Mouse (Mus musculus) megakaryocyte progenitor cell, adult 5-6 weeks (primary cell): ENCODE data around the gene Taar7f. TPM values are rescaled to one million over a fixed set of nuclear protein-coding genes. Genes with fewer than 3 reads are reported as not detected.
"Not testable (repeated sequence)": the region's sequence is repeated elsewhere in the genome, so short reads cannot be mapped to it uniquely, and the experiment has no call there.

Source experiments
- ATAC-seq: replicated peaks from 2 replicates; pipeline ENCODE4 v1.8.0; 2016; ENCODE audit warnings: mild to moderate bottlenecking, moderate TSS enrichment, inconsistent platforms; ENCODE audit not compliant: poor library complexity
- total RNA-seq, 2 experiments: library from RNA; stranded (forward) in 1 of 2; stranded (reverse) in 1 of 2; fragments of 157-497, 149-512 nt in 1 of 2; fragments of 200-1000 nt in 1 of 2; gene quantifications; 2 replicates each; pipeline versions ENCODE4 v1.2.3 to v1.2.4; 2015 to 2017

Taar7f gene
- total RNA-seq (2015) (not detected in 2 replicates), total RNA-seq (2017) (not detected in 2 replicates)

DNA sequence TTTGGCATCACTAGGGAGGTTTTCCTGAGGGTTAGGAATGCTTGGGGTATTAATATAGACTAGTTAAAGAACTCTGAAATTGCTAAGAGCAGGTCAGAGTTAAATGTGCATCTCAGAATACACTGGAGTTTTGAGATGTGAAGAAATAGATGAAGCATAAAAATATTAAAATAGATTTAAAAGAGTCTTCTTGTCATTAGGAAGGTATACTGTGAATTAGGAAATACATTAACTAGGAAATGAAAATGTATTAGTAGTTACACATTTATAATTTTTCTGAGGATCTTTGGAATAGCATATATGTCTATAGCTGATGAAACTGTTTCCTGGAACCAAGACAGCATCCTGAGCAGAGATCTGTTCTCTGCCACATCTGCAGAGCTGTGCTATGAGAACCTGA, at the start of gene Taar7f:
Gene Taar7f (plus strand): TSS at position 301 of the 400 bp plus-strand sequence.
- no peak for ATAC-seq

DNA sequence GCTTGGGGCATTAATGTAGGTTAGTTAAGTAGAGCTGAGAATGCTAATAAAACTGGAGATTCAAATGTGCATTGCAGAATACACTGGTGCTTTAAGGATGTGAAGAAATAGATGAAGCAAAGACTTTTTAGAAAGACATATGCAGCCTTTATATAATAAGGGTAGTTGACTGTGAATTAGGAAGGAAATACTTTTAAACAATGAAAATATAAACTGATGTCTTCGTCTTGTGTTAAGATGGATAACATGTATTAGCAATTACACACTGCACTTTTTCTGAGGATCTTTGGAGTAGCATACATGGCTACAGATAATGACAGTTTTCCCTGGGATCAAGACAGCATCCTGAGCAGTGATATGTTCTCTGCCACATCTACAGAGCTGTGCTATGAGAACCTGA, 49.7 kb upstream of the Taar7f start, which contains the start of gene Taar7b:
Gene Taar7b (plus strand): TSS at position 301 of the 400 bp plus-strand sequence.
- no peak for ATAC-seq

DNA sequence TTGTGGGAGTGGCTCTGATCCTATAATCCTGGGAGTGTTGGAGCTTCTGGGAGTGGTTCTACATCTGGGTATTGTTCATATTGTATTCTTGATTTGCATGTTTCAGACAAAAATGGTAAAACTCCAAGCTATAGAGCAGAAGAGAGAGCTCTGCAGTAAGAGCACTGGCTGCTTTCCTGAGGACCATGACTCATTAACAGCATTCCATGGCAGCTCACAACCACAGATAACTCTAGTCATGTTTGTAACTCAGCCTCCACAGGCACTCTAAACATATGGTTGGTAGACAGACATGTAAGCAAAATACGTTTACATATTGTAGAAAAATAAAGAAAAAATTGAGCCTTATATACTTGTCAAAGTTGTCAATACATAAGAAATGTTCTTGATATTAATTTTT, 42.9 kb upstream of the Taar7f start:
- ATAC-seq = no peak

DNA sequence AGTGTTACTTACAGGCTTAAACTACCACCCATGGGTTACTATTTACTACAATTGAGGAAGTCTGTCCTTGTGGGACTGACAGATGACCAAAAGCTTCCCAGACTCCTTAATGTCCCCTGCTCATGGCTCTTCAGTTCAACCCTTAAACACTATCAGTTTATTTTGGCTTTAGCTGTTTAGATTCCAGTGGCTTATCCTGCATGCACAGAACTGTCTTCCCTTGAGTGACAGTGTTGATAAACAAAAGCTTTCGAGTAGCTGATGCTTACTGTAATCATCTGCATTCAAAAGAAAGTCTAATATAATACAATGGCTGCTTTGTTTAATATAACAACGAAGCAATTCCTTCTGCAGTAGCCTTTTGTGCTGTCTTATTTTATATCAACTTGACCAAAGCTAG, 42.3 kb upstream of the Taar7f start:
- ATAC-seq = peak; percentile 90

DNA sequence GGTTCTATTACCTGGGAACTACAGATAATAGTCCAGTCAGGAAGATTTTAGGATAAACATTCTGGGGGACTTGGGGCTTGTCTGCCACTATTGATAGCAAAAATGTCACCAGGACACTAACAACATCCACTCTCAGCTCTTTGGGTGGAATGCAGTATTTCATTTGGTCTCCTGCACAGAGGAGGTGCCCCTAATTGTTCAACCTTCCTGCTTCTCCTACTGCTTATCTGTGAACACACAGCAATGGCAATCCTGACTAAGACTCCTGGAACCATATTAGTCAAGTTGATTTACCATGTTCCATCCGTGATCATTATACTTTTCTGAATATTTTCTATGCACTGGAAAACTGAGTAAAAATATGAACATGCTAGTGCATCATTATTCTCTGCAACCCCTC, 41.2 kb upstream of the Taar7f start:
- ATAC-seq = no peak; the same call in 1 of the 2 replicates

DNA sequence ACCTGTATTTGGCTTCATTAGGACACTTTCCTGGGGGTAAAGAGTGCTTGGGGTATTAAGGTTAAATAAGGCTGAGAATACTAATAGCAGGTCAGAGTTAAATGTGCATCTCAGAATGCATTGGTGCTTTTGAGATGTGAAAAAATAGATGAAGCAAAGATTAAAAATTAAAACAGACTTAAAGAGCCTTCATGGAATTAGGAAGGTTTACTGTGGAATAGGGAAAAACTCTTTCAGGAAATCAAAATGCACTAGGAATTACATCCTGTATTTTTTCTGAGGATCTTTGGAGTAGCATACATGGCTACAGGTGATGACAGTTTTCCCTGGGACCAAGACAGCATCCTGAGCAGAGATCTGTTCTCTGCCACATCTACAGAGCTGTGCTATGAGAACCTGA, 22.4 kb upstream of the Taar7f start, which contains the start of gene Taar7d:
Gene Taar7d (plus strand): TSS at position 301 of the 400 bp plus-strand sequence.
- ATAC-seq = no peak

DNA sequence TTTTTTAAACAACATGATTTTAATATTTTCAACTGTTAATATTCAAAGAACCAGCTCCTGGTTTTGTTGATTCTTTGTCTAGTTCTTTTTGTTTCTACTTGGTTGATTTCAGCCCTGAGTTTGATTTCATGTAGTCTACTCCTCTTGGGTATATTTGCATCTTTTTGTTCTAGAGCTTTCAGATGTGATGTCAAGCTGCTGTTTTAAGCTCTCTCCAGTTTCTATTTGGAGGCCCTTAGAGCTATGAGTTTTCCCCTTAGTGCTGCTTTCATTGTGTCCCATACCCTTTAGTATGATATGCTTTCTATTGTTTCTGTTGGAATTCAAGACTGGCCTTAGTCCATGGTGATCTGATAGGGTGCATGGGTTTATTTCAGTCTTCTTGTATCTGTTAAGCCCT, 18.0 kb upstream of the Taar7f start:
- ATAC-seq = no peak

DNA sequence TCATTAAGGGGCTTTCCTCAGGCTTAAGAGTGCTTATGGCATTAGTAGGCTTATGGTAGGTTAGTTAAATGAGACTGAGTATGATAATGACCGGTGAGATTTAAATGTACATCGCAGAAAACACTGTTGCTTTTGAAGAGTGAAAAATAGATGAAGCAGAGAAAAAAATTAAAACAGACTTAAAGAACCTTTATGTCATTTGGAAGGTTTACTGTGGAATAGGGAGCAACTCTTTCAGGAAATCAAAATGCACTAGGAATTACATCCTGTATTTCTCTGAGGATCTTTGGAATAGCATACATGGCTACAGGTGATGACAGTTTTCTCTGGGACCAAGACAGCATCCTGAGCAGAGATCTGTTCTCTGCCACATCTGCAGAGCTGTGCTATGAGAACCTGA, 12.0 kb upstream of the Taar7f start, which contains the start of gene Taar7e:
Gene Taar7e (plus strand): TSS at position 301 of the 400 bp plus-strand sequence.
- no peak for ATAC-seq

DNA sequence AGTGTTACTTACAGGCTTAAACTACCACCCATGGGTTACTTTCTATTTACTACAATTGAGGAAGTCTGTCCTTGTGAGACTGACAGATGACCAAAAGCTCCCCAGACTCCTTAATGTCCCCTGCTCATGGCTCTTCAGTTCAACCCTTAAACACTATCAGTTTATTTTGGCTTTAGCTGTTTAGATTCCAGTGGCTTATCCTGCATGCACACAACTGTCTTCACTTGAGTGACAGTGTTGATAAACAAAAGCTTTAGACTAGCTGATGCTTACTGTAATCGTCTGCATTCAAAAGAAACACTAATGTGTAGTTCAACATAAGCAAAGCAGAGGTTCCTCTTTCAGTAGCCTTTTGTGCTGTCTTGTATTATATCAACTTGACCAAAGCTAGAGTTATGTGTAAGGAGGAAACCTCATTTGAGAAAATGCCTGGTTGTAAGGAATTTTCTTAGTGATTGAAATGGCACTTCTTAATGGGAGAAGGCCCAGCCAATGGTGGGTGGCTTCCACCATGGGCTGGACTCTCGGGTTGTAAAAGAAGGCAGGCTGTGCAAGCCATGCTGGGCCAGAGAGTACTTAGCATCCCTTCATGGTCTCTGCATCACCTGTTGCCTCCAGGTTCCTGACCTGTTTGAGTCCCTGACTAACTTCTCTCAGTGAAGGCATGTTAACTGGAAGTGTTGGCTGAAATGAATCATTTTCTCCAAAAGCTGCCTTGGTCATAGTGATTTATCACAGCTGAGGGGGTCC, 9.0 kb upstream of the Taar7f start:
- peak; percentile 96 for ATAC-seq

DNA sequence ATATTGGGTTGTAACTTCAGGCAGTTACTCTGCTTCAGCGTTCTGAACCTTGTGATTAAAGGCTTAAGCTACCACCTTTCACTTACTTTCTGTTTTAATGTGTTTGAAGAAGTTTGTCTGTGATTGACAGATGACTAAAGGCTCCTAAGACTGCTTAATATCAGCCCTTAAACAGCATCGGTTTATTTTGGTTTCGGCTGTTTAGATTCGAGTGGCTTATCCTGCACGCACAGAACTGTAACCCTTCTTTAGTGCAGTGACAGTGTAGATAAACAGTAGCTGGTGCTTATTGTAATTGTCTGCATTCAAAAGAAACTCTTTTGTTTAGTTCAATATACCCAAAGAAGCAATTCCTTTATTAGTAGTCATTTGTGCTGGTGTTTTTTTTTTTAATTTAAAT, 2.7 kb downstream of the Taar7f start:
- ATAC-seq = peak; percentile 97

DNA sequence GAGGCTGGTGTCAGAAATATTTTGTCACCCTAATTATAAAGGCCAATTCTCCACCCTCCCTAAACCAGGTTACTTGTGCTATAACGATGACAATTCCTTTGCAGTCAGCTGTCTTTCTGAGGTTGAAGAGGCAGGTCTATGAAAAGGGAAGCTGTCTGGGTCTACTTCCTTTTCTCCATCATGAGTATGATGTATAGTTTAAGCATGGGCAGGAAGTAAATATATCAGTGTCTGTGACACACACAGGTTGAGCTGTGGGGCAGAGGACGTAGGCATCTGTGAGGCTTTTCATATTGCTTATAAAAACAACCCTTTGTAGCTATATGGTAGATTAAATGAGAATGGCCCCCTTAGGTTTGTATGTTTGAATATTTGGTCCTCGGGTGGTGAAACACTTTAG, 9.7 kb downstream of the Taar7f start:
- ATAC-seq = peak; percentile 61

DNA sequence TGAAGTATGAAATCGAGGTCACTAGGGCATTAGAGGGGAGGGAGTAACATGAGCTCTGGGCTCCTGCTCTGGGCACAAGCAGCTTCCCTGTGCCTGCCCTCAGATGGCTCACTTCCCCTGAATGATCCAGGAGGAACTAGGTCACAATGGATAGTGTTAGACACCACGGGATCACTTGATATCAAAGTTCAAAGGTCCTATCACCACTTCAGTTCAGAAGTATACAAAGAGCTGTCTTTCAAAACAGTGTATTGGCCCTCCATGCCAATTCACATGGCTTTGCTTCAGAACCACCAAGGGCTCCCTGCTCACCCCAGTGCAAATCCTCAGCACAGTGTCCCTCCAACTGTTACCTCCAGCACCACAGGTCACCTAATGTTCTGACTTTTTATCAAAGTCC, 25.4 kb downstream of the Taar7f start:
- ATAC-seq = not testable (repeated sequence)

DNA sequence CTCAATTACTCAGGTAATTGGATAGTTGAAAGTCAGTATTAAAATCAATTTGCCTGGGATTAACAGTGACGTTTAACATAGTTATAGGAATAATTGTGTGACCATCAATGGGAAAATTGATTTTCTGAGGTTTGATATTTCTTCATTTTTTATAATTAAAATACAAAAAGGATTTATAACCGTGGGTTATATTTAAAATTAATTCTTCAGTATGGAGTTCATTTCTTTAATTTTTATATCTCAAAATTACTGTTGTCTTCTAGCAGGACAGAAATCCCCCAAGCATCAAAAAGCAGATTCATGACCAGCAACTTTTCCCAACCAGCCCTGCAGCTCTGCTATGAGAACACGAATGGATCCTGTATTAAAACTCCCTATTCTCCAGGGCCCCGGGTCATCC, 26.9 kb downstream of the Taar7f start, which contains the start of gene Taar8a:
Gene Taar8a (plus strand): TSS at position 301 of the 400 bp plus-strand sequence.
- not testable (repeated sequence) for ATAC-seq

DNA sequence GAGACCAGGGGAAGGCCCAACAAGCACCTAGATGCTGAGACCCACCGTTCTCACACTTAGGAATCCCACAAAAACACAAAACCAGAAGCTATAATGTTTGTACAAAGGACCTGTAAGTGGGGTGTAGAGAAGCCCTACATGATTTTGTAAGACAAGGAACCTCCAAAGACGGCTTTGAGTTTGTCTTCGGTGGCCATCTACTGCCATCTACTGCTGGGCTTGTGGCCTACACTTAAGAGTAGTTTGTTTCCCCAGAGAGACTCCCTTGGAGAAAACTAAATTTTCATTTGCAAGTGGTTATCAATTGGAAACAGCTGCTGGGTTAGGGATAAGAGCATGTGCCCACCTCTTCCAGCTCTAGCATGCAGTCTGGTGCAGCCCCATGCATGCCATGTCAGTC, 30.9 kb downstream of the Taar7f start:
- ATAC-seq = peak; percentile 94

DNA sequence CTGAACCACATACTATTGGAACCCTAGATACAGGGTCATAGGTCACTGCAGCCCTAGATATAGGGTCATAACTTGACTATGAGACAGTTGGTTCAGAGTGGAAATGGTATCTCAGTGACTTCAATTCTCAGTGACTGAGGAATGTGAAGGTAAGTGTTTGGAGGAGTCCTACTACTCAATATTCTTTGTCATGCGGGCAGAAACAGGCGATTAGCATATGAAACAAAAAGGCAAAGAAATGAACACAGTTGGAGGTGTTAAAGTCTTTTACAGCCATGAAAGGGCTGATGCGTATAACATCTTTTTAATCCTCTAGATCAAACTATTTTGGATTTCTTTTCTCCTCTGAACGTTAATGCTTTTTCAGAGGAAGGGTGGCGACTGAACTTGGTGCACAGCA, 36.6 kb downstream of the Taar7f start:
- ATAC-seq = no peak

DNA sequence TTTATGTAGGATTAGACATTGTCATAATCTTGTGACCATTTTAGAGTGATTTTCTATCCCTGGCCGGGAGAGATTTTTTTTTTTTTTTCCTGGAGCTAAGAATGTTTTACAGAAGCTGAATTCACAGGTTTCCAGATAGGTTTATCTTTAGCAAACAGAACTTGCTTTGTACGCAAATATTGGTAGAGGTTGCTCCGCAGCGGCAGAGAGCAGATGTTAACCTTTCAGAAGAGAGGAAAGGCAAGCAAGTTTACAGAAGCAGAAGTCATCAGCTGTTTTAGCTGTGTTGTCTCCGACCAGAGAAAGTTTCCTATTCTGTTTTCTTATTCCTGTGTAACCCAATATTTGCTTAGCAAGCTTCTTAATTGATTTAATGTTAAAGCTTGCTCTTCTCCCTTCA, 37.2 kb downstream of the Taar7f start:
- no peak for ATAC-seq

DNA sequence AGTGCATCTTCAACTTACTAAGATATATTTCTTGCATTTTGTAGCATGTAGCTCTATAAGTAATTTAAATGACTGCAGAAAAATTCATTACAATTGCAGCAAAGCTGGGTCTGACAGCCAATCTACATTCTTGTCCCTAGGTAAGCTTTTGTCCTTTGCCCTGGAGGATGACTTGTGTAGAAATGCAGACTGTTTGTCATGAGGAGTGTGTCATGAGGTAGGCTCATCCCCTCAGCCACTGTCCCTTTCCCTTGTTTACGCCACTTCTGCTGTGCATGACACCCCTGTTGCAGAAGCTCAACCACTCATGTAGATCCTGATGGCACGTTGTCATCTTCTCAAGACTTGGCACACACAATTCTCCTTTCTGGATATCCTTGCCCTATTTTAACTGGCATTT, 37.9 kb downstream of the Taar7f start:
- no peak for ATAC-seq

DNA sequence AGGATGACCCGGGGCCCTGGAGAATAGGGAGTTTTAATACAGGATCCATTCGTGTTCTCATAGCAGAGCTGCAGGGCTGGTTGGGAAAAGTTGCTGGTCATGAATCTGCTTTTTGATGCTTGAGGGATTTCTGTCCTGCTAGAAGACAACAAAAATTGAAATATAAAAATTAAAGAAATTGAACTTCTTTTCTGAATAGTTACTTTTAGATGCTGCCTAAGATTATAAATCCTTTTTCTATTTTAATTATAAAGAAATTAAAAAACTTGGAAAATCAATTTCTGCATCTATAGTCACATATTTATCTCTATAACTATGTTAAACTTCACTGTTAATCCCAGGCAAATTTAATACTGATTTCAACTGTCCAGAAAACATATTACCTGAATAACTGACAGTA, 42.9 kb downstream of the Taar7f start, which contains the start of gene Taar8b:
Gene Taar8b (minus strand): TSS at position 101 of the 400 bp plus-strand sequence.
- no peak for ATAC-seq

DNA sequence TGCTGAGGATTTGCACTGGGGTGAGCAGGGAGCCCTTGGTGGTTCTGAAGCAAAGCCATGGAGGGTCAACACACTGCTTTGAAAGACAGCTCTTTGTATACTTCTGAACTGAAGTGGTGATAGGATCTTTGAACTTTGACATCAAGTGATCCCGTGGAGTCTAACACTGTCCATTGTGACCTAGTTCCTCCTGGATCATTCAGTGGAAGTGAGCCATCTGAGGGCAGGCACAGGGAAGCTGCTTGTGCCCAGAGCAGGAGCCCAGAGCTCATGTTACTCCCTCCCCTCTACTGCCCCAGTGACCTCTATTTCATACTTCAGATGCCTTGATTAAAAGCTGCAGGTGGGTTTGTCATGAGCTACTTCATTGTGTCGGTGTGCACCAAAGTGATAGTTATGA, 47.7 kb downstream of the Taar7f start:
- ATAC-seq = not testable (repeated sequence)
